Comparison of ENCODE assay signal across 21 mouse cellular contexts in the genomic region with DNA sequence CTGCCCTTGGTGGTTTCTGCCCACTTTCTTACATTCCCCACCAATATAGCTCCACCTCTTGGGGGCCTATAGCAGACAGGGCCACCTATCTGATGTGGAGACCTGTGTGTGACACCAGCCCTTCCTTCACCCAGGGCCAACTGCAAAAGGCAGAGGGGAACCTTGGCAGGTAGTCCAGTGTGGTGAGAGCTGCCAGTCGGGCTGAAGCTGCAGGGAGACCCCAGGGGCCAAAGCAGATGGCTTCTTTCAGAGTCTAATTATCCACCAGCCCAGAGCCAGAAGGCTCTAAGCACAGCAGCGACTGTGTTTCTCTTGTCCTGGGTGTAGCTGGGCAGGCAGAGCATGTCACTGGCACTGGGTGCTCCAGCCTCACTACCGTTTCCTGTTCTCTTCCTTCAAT.
"Had no signal": no experiment of that assay in that cellular context is flagged by ENCODE, and none has a peak within 500 bp of the region (broad histone marks: within the 10 kb centered on the region; RNA-seq: fewer than 3 reads in every experiment).

No protein-coding gene starts in this region.

- H3K27ac ChIP-seq: kidney, postnatal 0 days; layer of hippocampus, adult 2 months; limb, embryonic 12.5 days; limb, embryonic 15.5 days; liver, embryonic 14.5 days; macrophage; neural tube, embryonic 12.5 days; neural tube, embryonic 15.5 days; stomach, postnatal 0 days had no signal

- ATAC-seq: liver, postnatal 0 days; lung, postnatal 0 days had no signal

- DNase-seq: kidney, postnatal 25 days; layer of hippocampus, adult 9-11 months; liver, postnatal 0 days; lung, embryonic 14.5 days; right cerebral cortex, adult 18-20 months; right cerebral cortex, postnatal 14 days; right cerebral cortex, postnatal 4 days; thymus, adult 2 months; thymus, postnatal 14 days; thymus, postnatal 4 days had no signal

- H3K4me2 ChIP-seq: limb, embryonic 12.5 days; limb, embryonic 15.5 days; liver, embryonic 11.5 days; lung, embryonic 14.5 days; neural tube, embryonic 12.5 days; neural tube, embryonic 15.5 days had no signal

- H3K9me3 ChIP-seq: limb, embryonic 12.5 days; limb, embryonic 15.5 days; neural tube, embryonic 12.5 days; neural tube, embryonic 15.5 days had no signal

- H3K4me3 ChIP-seq: layer of hippocampus, adult 2 months; limb, embryonic 12.5 days; limb, embryonic 15.5 days; neural tube, embryonic 12.5 days; neural tube, embryonic 15.5 days had no signal

- H3K27me3 ChIP-seq: limb, embryonic 12.5 days; limb, embryonic 15.5 days; neural tube, embryonic 12.5 days; neural tube, embryonic 15.5 days had no signal

- H3K9ac ChIP-seq: limb, embryonic 12.5 days; limb, embryonic 15.5 days; liver, embryonic 14.5 days; liver, postnatal 0 days; lung, embryonic 14.5 days; neural tube, embryonic 12.5 days; neural tube, embryonic 15.5 days had no signal

- H3K36me3 ChIP-seq: limb, embryonic 12.5 days; limb, embryonic 15.5 days; neural tube, embryonic 12.5 days; neural tube, embryonic 15.5 days had no signal

- H3K4me1 ChIP-seq: limb, embryonic 12.5 days; limb, embryonic 15.5 days; neural tube, embryonic 12.5 days; neural tube, embryonic 15.5 days had no signal
